Mouse (Mus musculus) heart, postnatal 10 days (tissue): ENCODE results near the gene Sh3pxd2a. TPM values are rescaled to one million over a fixed set of nuclear protein-coding genes. Genes with fewer than 3 reads are reported as not detected.

Experiments used
- DNase-seq, 2 experiments: peaks; one replicate each; pipeline ENCODE4 v3.0.0; 2021
- intact Hi-C: fragments of 180-260 bp; cut with DNase I; formaldehyde crosslinking; loops from one replicate; pipeline ENCODE4 v1.15.1; 2025
- total RNA-seq, 2 experiments: library from RNA; stranded (reverse); gene quantifications; 2 replicates each; pipeline ENCODE4 v1.2.3; 2021

Sh3pxd2a gene
- total RNA-seq, 2 experiments from 2014 or later = 87.9 to 93.7 TPM

GRCm38 (mm10) chr19:47444488-47444887 lies 19.7 kb downstream of the Sh3pxd2a start:
- intact Hi-C loops = no loop called here
- no peak for DNase-seq

- intact Hi-C loops = no loop called here
These were observed 21.9 kb downstream of the Sh3pxd2a start for GRCm38 (mm10) chr19:47442294-47442627.

GRCm38 (mm10) chr19:47441541-47442293 lies 22.5 kb downstream of the Sh3pxd2a start:
- intact Hi-C loops = no loop called here
- DNase-seq = no peak

More at GRCm38 (mm10) chr19:47442294-47442627, 21.9 kb downstream of the Sh3pxd2a start:
- DNase-seq = no peak

- intact Hi-C loops = no loop called here
- DNase-seq = no peak
These were observed 23.2 kb downstream of the Sh3pxd2a start for GRCm38 (mm10) chr19:47440967-47441366.

- no peak for DNase-seq
- intact Hi-C loops = no loop called here
These were observed 23.8 kb downstream of the Sh3pxd2a start for GRCm38 (mm10) chr19:47440435-47440803.

GRCm38 (mm10) chr19:47439726-47440434 lies 24.3 kb downstream of the Sh3pxd2a start:
- intact Hi-C loops = no loop called here
- DNase-seq = no peak

- intact Hi-C loops = no loop called here
- peak; percentile 95 to 96 for DNase-seq
These were observed 25.8 kb downstream of the Sh3pxd2a start for GRCm38 (mm10) chr19:47438445-47438844.

GRCm38 (mm10) chr19:47437040-47437439 lies 27.2 kb downstream of the Sh3pxd2a start:
- intact Hi-C loops = no loop called here
- no peak for DNase-seq

- DNase-seq = peak; percentile 69 to 73
- intact Hi-C loops = no loop called here
These were observed 28.0 kb downstream of the Sh3pxd2a start for GRCm38 (mm10) chr19:47436236-47436635.

- DNase-seq = no peak
- intact Hi-C loops = no loop called here
These were observed 29.5 kb downstream of the Sh3pxd2a start for GRCm38 (mm10) chr19:47434655-47435054.

GRCm38 (mm10) chr19:47432339-47432738 lies 31.9 kb downstream of the Sh3pxd2a start:
- intact Hi-C loops = no loop called here
- DNase-seq = peak; percentile 77

GRCm38 (mm10) chr19:47431189-47431931 lies 32.8 kb downstream of the Sh3pxd2a start:
- no peak for DNase-seq
- intact Hi-C loops = no loop called here

GRCm38 (mm10) chr19:47430160-47430559 lies 34.0 kb downstream of the Sh3pxd2a start:
- intact Hi-C loops = no loop called here
- DNase-seq = no peak

- DNase-seq = peak; percentile 64 to 69
These were observed 35.0 kb downstream of the Sh3pxd2a start for GRCm38 (mm10) chr19:47429245-47429644.

GRCm38 (mm10) chr19:47428794-47429193 lies 35.4 kb downstream of the Sh3pxd2a start:
- intact Hi-C loops = loop anchor here (2.0 kb wide), 2 partner anchors 26 to 34 kb away; no protein-coding TSS in a partner anchor
- DNase-seq = peak in 1 of 2 experiments; percentile 40

More at GRCm38 (mm10) chr19:47429245-47429644, 35.0 kb downstream of the Sh3pxd2a start:
- intact Hi-C loops = loop anchor here (2.0 kb wide), 2 partner anchors 26 to 34 kb away; no protein-coding TSS in a partner anchor

GRCm38 (mm10) chr19:47427841-47428789 lies 36.1 kb downstream of the Sh3pxd2a start:
- peak; percentile 66 to 67 for DNase-seq
- intact Hi-C loops = loop anchor here (2.0 kb wide), 2 partner anchors 27 to 35 kb away; no protein-coding TSS in a partner anchor

- intact Hi-C loops = no loop called here
- DNase-seq = no peak
These were observed 40.6 kb downstream of the Sh3pxd2a start for GRCm38 (mm10) chr19:47423632-47424031.

- peak in 1 of 2 experiments; percentile 69 for DNase-seq
- intact Hi-C loops = no loop called here
These were observed 42.9 kb downstream of the Sh3pxd2a start for GRCm38 (mm10) chr19:47421128-47421898.

- DNase-seq = no peak
- intact Hi-C loops = no loop called here
These were observed 43.7 kb downstream of the Sh3pxd2a start for GRCm38 (mm10) chr19:47420539-47420938.
